Mouse (Mus musculus): ENCODE data around the gene Ankrd12. TPM values are rescaled to one million over a fixed set of nuclear protein-coding genes. Genes with fewer than 3 reads are reported as not detected.

Ankrd12 gene
- polyA plus RNA-seq (2012), result 6.0 and 9.3 TPM in 2 replicates

DNA sequence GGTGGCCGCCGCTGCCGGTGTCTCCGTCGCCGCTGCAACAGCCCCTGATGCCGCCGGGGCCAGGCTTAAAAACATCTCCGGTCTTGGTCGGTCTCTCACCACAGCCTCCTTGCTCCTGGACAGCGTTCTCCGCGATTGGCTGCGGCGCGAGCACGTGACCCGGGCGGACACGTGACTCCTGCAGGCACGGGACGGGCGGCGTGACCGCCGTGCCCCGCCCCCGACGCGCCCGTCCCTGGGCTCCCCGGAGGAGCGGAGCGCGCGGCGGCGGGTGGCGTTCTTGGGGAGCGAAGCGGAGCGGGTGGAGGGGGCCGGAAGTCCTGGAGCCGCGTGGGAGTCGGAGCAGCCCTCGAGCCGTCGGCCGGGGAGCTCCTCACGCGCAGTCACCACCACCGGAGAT, at the start of gene Ankrd12:
TSS of gene Ankrd12 (minus strand) at position 156 of the 400 bp plus-strand sequence.
- no peak for TF ChIP-seq GATA1 (IDR thresholded peaks at IDR 0.05; ENCODE audit: low read length)

GRCm38 (mm10) chr17:66125211-66125610, 48.3 kb upstream of the Ankrd12 start:
- no peak for TF ChIP-seq GATA1 (IDR thresholded peaks at IDR 0.05; ENCODE audit: low read length)

DNA sequence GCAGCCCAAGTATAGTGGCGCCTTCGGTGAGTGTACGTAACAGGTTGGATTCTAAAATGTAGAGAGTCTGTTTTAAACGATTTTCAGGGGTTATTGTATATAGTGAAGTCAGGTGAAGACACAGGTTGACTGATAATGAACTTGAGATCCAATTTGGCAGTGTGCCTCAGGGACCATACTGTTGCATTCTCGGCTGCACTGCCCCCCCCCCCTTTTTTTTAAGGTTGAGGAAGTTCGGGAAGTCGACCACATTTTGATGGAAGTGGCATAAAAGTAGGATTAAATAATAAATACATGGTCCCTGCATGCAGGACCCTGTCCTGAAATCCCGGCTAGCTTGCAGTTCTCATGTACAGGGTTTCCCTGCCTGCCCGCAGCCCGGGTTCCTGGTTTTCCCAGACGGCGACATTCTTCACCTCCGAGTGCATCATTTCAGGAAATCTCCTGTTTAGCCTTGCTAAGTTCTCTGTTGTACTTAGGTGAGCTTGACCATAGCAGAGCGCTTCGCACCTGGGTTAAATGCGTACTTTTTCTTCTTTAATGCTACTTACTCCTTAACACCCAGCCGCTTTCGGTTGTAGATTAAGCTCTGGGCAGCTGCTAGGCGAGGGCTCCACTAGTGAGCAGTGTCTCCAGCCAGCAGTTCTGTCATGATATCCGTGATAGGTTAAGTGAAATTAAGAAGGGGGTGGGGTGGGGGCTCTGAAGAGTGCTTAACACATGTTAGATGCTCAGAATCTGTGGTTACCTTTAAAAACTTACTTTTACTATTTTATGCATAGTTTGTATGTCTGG, 47.1 kb upstream of the Ankrd12 start:
- no peak for TF ChIP-seq GATA1 (IDR thresholded peaks at IDR 0.05; ENCODE audit: low read length)

DNA sequence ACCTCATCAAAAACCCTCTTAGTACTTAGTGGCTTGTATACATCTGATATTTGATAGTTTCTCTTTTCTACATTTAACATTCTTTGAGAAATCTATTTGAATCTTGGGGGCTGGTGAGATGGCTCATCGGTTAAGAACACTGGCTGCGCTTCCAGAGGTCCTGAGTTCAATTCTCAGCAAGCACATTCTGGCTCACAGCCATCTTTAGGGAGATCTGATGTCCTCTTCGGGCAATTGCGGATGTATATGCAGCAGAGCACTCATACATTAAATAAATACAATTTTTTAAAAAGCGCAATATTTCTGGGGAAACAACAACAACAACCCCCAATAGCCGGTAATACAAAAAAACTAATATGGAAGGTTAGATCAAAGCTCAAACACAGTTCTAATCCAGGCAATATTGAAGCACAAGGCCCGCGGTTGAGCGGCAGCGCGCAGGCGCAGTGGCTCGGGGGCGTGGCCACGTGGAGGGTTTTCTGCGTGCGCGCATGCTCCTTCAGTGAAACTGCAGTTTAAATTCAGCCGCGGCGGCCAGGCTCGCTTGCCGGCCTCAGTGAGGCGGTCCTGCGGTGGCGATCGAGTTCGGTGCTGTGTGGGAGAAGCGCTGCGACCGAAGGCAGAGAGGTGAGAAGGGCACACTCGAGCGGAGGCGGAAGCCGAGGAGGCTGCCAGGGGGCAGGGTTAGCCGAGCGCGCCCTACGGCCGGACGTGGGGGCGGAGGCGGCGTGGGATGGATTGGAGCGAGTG, 46.4 kb upstream of the Ankrd12 start, which contains the start of gene Ddx11:
TSS of gene Ddx11 (plus strand) at position 455 of the 750 bp plus-strand sequence.
- no peak for TF ChIP-seq GATA1 (IDR thresholded peaks at IDR 0.05; ENCODE audit: low read length)

GRCm38 (mm10) chr17:66120701-66121100, 43.8 kb upstream of the Ankrd12 start:
- no peak for TF ChIP-seq GATA1 (IDR thresholded peaks at IDR 0.05; ENCODE audit: low read length)

GRCm38 (mm10) chr17:66118991-66119390, 42.1 kb upstream of the Ankrd12 start:
- TF ChIP-seq GATA1 (IDR thresholded peaks at IDR 0.05; ENCODE audit: low read length), result no peak

GRCm38 (mm10) chr17:66112166-66112565, 35.3 kb upstream of the Ankrd12 start:
- TF ChIP-seq GATA1 (IDR thresholded peaks at IDR 0.05; ENCODE audit: low read length), result no peak

- no peak for TF ChIP-seq GATA1 (IDR thresholded peaks at IDR 0.05; ENCODE audit: low read length)
Measured at GRCm38 (mm10) chr17:66111402-66111959, 34.6 kb upstream of the Ankrd12 start, which contains the start of gene Washc1. TSS of gene Washc1 (plus strand) at chr17:66111545.

- no peak for TF ChIP-seq GATA1 (IDR thresholded peaks at IDR 0.05; ENCODE audit: low read length)
Measured at GRCm38 (mm10) chr17:66110746-66111145, 33.9 kb upstream of the Ankrd12 start.

GRCm38 (mm10) chr17:66108198-66108597, 31.3 kb upstream of the Ankrd12 start:
- TF ChIP-seq GATA1 (IDR thresholded peaks at IDR 0.05; ENCODE audit: low read length), result no peak

GRCm38 (mm10) chr17:66107466-66107865, 30.6 kb upstream of the Ankrd12 start:
- no peak for TF ChIP-seq GATA1 (IDR thresholded peaks at IDR 0.05; ENCODE audit: low read length)

DNA sequence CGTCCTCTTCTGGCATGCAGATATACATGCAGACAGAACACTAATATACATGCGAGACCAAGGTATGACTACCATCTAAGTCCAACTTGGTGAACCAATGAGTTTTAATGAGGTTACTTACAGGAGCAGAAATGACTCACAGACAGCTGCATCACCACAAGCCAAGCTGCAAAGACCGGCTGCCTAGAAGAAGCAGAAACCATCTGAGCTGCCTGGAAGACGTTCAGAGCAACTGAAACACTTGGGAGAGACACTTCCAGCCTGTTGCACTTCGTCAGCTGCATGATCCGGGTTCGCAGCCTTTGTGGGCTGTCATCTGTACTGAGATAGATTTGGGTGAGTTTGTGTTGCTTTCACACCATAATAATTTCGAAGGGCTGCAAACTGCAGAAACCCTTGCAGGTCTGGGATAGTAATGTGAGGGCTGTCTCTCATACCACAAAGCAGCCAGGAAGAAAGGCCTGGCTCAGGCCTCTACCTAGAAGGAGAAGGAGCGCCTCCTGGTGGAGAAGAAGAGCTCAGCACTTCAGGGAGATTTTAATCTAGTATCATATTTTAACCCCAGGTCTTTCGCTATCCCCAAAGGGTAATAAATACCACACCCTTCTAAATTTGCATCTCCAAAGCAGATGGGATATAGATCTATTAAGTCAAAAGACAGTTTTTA, 29.8 kb upstream of the Ankrd12 start:
- no peak for TF ChIP-seq GATA1 (IDR thresholded peaks at IDR 0.05; ENCODE audit: low read length)

DNA sequence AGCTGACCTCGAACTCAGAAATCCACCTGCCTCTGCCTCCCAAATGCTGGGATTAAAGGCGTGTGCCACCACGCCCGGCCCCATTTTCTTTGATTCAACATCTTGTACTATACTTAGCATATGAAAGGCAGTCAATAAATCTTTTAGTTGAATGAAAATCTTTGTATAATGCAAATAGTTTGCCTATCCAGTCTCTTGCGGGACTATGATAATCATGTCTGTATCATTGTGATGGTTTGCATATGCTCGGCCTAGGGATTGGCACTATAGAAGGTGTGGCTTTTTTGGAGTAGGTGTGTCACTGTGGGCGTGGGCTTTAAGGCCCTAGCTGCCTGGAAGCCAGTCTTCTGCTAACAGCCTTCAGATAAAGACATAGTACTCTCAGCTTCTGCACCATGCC, 27.2 kb upstream of the Ankrd12 start:
- no peak for TF ChIP-seq GATA1 (IDR thresholded peaks at IDR 0.05; ENCODE audit: low read length)

DNA sequence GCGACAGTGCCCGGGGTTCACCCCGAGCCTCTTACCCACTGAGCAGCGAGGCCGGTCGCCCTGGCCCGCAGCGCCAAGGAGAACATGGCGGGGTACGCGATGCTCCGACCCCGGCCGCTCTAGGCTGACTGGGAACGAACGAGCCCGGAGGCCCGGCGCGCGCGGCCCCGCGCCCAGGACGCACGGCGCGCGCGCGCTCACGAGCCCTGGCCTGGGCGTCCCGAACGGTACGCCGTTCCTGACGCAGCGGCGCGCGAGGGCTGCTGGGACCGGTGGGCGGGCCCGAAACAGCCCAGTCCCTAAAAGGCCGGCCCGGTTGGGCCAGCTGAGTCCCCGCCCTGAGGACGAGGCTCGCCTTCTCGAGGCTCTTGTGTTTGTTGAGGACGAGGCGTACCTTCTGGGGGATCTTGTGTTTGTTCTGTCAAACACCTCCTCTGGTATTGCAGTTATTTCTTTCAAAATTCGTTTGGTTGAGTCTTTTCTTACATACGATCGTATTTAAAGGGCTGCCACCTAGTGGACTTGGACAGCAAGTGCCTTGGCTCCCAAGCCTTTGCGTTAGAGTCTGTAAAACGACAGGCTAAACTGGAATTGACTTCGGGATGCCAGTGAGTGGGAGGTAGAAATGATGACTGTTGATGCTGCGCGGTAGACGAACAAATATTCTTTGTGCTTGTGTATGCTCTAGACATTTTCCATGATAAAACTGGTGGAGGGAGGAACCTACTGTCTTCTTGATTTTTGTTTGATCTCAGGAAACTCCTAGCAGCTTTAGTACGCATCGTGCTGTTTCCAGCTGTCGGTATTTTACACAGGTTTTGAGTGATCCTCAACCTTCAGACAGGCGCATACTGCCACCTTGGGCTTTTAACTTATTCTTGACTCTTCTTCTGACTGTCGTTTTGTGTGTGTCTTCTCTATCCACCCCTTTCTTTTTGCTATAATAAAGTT, 24.8 kb upstream of the Ankrd12 start, which contains the start of gene Ndufv2:
TSS of gene Ndufv2 (minus strand) at position 180 of the 951 bp plus-strand sequence.
- no peak for TF ChIP-seq GATA1 (IDR thresholded peaks at IDR 0.05; ENCODE audit: low read length)
